Mouse (Mus musculus): ENCODE measurements around the gene Ccl2. TPM values are rescaled to one million over a fixed set of nuclear protein-coding genes. Genes with fewer than 3 reads are reported as not detected.

The Ccl2 gene
- polyA plus RNA-seq, 1 experiment, result 0.19 TPM

GRCm38 (mm10) chr11:82053849-82054248 lies 18.5 kb downstream of the Ccl2 start:
- Histone ChIP-seq H3K27ac (ENCODE audit: insufficient read depth, low read length) (no peak overlapping the region), H3K4me1 (ENCODE audit: control insufficient read depth, insufficient read depth, low read length) (no peaks in the 10 kb centered on the region; the same call in 1 of the 2 replicates), H3K4me3 (ENCODE audit: insufficient read depth, low read length) (no peak overlapping the region)
- TF ChIP-seq CTCF (IDR thresholded peaks at IDR 0.05; ENCODE audit: extremely low read depth, insufficient read depth, low read length) (no peak), POLR2A (IDR thresholded peaks at IDR 0.05; ENCODE audit: extremely low read depth, insufficient read depth, low read length) (no peak)

DNA sequence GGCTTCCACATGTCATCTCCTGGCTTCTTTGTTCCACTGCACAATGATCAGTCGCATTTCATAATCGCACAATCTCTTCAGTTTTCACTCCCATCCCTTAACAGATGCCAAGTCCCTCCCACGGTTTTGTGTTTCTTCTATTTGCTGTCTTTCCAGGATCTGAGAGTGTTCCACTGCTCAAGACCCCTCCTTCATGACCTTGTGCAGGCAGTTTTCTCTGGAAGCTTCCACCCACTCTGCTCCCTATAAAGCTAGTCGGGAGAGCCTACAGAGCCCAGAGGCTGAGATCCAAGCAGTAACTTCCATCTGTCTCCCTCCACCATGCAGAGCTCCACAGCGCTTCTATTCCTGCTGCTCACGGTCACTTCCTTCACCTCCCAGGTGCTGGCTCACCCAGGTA lies 22.3 kb downstream of the Ccl2 start, which contains the start of gene Ccl11:
Gene Ccl11 (plus strand): TSS at position 178 of the 400 bp plus-strand sequence.
- Histone ChIP-seq H3K4me3 (ENCODE audit: insufficient read depth, low read length) (no peak within 1 kb of the TSS), H3K27ac (ENCODE audit: insufficient read depth, low read length) (no peak within 1 kb of the TSS), H3K4me1 (ENCODE audit: control insufficient read depth, insufficient read depth, low read length) (no peaks in the 10 kb centered on the region; the same call in 1 of the 2 replicates)
- TF ChIP-seq POLR2A (IDR thresholded peaks at IDR 0.05; ENCODE audit: extremely low read depth, insufficient read depth, low read length), result no peak
- no peak for TF ChIP-seq CTCF (IDR thresholded peaks at IDR 0.05; ENCODE audit: extremely low read depth, insufficient read depth, low read length)

DNA sequence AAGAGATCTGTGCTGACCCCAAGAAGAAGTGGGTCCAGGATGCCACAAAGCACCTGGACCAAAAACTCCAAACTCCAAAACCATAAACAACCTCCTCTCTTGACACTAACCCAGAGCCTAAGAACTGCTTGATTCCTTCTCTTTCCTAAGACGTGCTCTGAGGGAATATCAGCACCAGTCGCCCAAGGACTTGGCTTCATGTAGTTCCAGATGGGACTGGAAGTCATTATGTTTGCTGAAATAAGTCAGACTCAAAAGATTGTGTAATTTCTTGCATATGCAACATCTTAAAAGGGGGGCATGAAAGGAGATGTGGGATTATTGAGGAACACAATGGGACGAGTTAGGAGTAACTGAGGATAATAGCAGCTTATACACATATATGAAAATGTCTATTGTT lies 26.9 kb downstream of the Ccl2 start:
- H3K4me1 ChIP-seq (ENCODE audit: control insufficient read depth, insufficient read depth, low read length), result no peaks in the 10 kb centered on the region; the same call in 1 of the 2 replicates
- TF ChIP-seq CTCF (IDR thresholded peaks at IDR 0.05; ENCODE audit: extremely low read depth, insufficient read depth, low read length) (no peak), POLR2A (IDR thresholded peaks at IDR 0.05; ENCODE audit: extremely low read depth, insufficient read depth, low read length) (no peak)

GRCm38 (mm10) chr11:82063454-82063853 lies 28.1 kb downstream of the Ccl2 start:
- H3K4me1 ChIP-seq (ENCODE audit: control insufficient read depth, insufficient read depth, low read length), result no peaks in the 10 kb centered on the region
- TF ChIP-seq CTCF (IDR thresholded peaks at IDR 0.05; ENCODE audit: extremely low read depth, insufficient read depth, low read length) (no peak), POLR2A (IDR thresholded peaks at IDR 0.05; ENCODE audit: extremely low read depth, insufficient read depth, low read length) (no peak)
- H3K27ac ChIP-seq (ENCODE audit: insufficient read depth, low read length), result no peak overlapping the region
- H3K4me3 ChIP-seq (ENCODE audit: insufficient read depth, low read length), result no peak overlapping the region

More for the DNA sequence above, 26.9 kb downstream of the Ccl2 start:
- no peak overlapping the region for H3K27ac ChIP-seq (ENCODE audit: insufficient read depth, low read length)
- no peak overlapping the region for H3K4me3 ChIP-seq (ENCODE audit: insufficient read depth, low read length)

DNA sequence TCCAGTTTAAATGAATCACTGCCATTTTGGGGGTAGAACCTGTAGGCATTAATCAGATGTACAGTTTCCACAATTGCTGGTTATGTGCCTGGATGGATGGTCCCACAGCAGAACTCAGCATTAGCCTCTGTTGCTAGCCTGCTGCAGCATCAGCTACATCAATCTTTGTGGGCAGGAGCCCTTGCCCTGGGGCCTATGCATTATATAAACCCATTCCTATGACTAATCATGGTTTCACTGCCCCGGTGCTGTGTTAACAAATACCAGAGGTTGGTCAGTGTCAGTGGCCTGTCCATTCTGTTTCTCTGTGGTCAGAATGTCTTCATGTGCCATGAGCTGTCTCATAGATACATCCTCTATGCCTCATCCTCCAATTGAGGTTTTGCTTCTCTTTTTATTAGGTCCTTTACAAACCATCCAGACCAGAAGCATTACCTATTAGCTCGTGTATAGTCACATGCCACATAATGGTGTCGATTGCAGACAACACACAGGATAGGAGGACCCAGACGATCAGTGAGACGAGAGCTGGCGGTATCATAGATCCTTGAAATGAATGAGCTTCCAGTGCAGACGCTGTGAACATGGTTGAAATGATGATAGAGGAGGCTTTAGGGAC lies 31.7 kb downstream of the Ccl2 start:
- Histone ChIP-seq H3K27ac (ENCODE audit: insufficient read depth, low read length) (no peak overlapping the region), H3K4me1 (ENCODE audit: control insufficient read depth, insufficient read depth, low read length) (no peaks in the 10 kb centered on the region), H3K4me3 (ENCODE audit: insufficient read depth, low read length) (no peak overlapping the region)
- TF ChIP-seq CTCF (IDR thresholded peaks at IDR 0.05; ENCODE audit: extremely low read depth, insufficient read depth, low read length) (no peak), POLR2A (IDR thresholded peaks at IDR 0.05; ENCODE audit: extremely low read depth, insufficient read depth, low read length) (no peak)

DNA sequence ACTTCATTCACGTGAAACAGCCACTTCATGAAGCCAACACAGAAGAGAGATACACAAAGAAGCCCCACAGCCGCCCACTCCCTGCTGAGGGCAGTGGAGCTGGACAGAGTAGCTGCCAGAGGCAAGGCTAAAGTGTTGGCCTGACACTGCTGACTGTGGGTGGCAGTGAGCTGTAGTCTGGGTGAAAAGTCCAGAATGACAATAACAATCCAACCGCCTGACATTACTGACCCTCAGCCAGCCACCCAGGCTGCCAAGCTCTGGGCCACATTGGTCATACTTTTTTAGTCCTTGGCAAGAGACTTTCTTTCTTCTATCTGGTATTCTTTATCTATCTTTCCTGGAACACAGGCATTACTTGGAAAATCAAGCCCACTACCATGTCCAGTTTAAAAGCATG lies 35.7 kb downstream of the Ccl2 start:
- TF ChIP-seq CTCF (IDR thresholded peaks at IDR 0.05; ENCODE audit: extremely low read depth, insufficient read depth, low read length) (no peak), POLR2A (IDR thresholded peaks at IDR 0.05; ENCODE audit: extremely low read depth, insufficient read depth, low read length) (no peak)
- no peaks in the 10 kb centered on the region for H3K4me1 ChIP-seq (ENCODE audit: control insufficient read depth, insufficient read depth, low read length)
- no peak overlapping the region for H3K27ac ChIP-seq (ENCODE audit: insufficient read depth, low read length)
- no peak overlapping the region for H3K4me3 ChIP-seq (ENCODE audit: insufficient read depth, low read length)

GRCm38 (mm10) chr11:82072374-82072773 lies 37.0 kb downstream of the Ccl2 start:
- Histone ChIP-seq H3K4me1 (ENCODE audit: control insufficient read depth, insufficient read depth, low read length) (no peaks in the 10 kb centered on the region), H3K4me3 (ENCODE audit: insufficient read depth, low read length) (no peak overlapping the region), H3K27ac (ENCODE audit: insufficient read depth, low read length) (no peak overlapping the region)
- TF ChIP-seq POLR2A (IDR thresholded peaks at IDR 0.05; ENCODE audit: extremely low read depth, insufficient read depth, low read length) (no peak), CTCF (IDR thresholded peaks at IDR 0.05; ENCODE audit: extremely low read depth, insufficient read depth, low read length) (peak; percentile 30; the same call in 1 of the 2 replicates)

GRCm38 (mm10) chr11:82072984-82073383 lies 37.6 kb downstream of the Ccl2 start:
- H3K27ac ChIP-seq (ENCODE audit: insufficient read depth, low read length), result no peak overlapping the region
- no peak overlapping the region for H3K4me3 ChIP-seq (ENCODE audit: insufficient read depth, low read length)
- no peaks in the 10 kb centered on the region for H3K4me1 ChIP-seq (ENCODE audit: control insufficient read depth, insufficient read depth, low read length)
- TF ChIP-seq CTCF (IDR thresholded peaks at IDR 0.05; ENCODE audit: extremely low read depth, insufficient read depth, low read length), result no peak
- TF ChIP-seq POLR2A (IDR thresholded peaks at IDR 0.05; ENCODE audit: extremely low read depth, insufficient read depth, low read length), result no peak

- no peak overlapping the region for H3K27ac ChIP-seq (ENCODE audit: insufficient read depth, low read length)
- TF ChIP-seq CTCF (IDR thresholded peaks at IDR 0.05; ENCODE audit: extremely low read depth, insufficient read depth, low read length) (no peak), POLR2A (IDR thresholded peaks at IDR 0.05; ENCODE audit: extremely low read depth, insufficient read depth, low read length) (no peak)
These were observed 38.3 kb downstream of the Ccl2 start for GRCm38 (mm10) chr11:82073686-82074085.

DNA sequence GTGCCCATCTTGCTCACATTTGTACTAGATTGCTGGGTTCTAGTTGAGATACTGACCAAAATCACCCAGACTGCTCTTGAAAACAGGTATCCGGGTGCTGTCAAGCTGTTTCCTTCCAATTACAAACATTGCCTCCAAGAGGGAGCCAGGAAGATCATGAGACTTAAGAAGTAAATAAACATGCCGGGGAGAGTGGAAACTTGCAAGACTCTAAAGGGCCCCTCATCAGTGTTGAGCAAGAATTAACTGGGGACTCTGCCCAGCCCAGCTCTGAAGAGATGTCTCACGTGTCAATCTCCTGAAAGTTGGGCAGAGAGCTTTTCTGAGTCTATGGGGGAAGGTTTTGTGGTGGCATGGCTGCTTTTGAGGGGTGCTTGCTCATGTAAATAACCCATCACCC lies 41.7 kb downstream of the Ccl2 start:
- no peaks in the 10 kb centered on the region for H3K4me1 ChIP-seq (ENCODE audit: control insufficient read depth, insufficient read depth, low read length)
- H3K27ac ChIP-seq (ENCODE audit: insufficient read depth, low read length), result no peak overlapping the region
- TF ChIP-seq CTCF (IDR thresholded peaks at IDR 0.05; ENCODE audit: extremely low read depth, insufficient read depth, low read length) (no peak), POLR2A (IDR thresholded peaks at IDR 0.05; ENCODE audit: extremely low read depth, insufficient read depth, low read length) (no peak)
- no peak overlapping the region for H3K4me3 ChIP-seq (ENCODE audit: insufficient read depth, low read length)

More at GRCm38 (mm10) chr11:82073686-82074085, 38.3 kb downstream of the Ccl2 start:
- Histone ChIP-seq H3K4me1 (ENCODE audit: control insufficient read depth, insufficient read depth, low read length) (no peaks in the 10 kb centered on the region), H3K4me3 (ENCODE audit: insufficient read depth, low read length) (no peak overlapping the region)
